Mouse (Mus musculus) T-helper 1 cell (primary cell): ENCODE data around the gene 4930519G04Rik.
"Not testable (repeated sequence)": the region's sequence is repeated elsewhere in the genome, so short reads cannot be mapped to it uniquely, and the experiment has no call there.

Source experiments
- in situ Hi-C: fragments of 300-600 bp; cut with MboI, MseI; formaldehyde crosslinking; loops from one replicate; pipeline ENCODE4 v1.15.1; 2025; ENCODE audit warnings: high pct_unique_total_duplicates

Gene 4930519G04Rik

GRCm38 (mm10) chr5:114840481-114840880 is 13.0 kb upstream of the 4930519G04Rik start:
- in situ Hi-C loops = not testable (repeated sequence)

GRCm38 (mm10) chr5:114842155-114842554 is 11.3 kb upstream of the 4930519G04Rik start:
- in situ Hi-C loops = not testable (repeated sequence)

GRCm38 (mm10) chr5:114842674-114843073 is 10.8 kb upstream of the 4930519G04Rik start:
- in situ Hi-C loops = no loop called here

- in situ Hi-C loops = not testable (repeated sequence)
These were observed 9.1 kb upstream of the 4930519G04Rik start for GRCm38 (mm10) chr5:114844371-114844770.

GRCm38 (mm10) chr5:114851565-114852236 is 1.8 kb upstream of the 4930519G04Rik start:
- in situ Hi-C loops = loop anchor here (5.0 kb wide), 1 partner anchor 1509 kb away; no protein-coding TSS in a partner anchor

GRCm38 (mm10) chr5:114858582-114858981 is 5.1 kb downstream of the 4930519G04Rik start, which contains the start of gene Gm9936:
Gene Gm9936 (minus strand): TSS chr5:114858682.
- in situ Hi-C loops = no loop called here

GRCm38 (mm10) chr5:114859253-114859652 is 5.8 kb downstream of the 4930519G04Rik start:
- in situ Hi-C loops = no loop called here

GRCm38 (mm10) chr5:114861730-114862129 is 8.3 kb downstream of the 4930519G04Rik start:
- in situ Hi-C loops = no loop called here

- in situ Hi-C loops = no loop called here
These were observed 11.3 kb downstream of the 4930519G04Rik start for GRCm38 (mm10) chr5:114864813-114865212.

- in situ Hi-C loops = no loop called here
These were observed 11.8 kb downstream of the 4930519G04Rik start for GRCm38 (mm10) chr5:114865279-114865678.

GRCm38 (mm10) chr5:114875858-114876257 is 22.4 kb downstream of the 4930519G04Rik start:
- in situ Hi-C loops = no loop called here

- in situ Hi-C loops = no loop called here
These were observed 22.9 kb downstream of the 4930519G04Rik start for GRCm38 (mm10) chr5:114876331-114876730.

- in situ Hi-C loops = no loop called here
These were observed 24.0 kb downstream of the 4930519G04Rik start for GRCm38 (mm10) chr5:114877487-114877886.

- in situ Hi-C loops = no loop called here
These were observed 25.9 kb downstream of the 4930519G04Rik start for GRCm38 (mm10) chr5:114879399-114879798.

- in situ Hi-C loops = not testable (repeated sequence)
These were observed 28.9 kb downstream of the 4930519G04Rik start for GRCm38 (mm10) chr5:114882319-114882718.

GRCm38 (mm10) chr5:114883022-114883421 is 29.6 kb downstream of the 4930519G04Rik start:
- in situ Hi-C loops = no loop called here

- in situ Hi-C loops = no loop called here
These were observed 33.3 kb downstream of the 4930519G04Rik start for GRCm38 (mm10) chr5:114886801-114887200.

- in situ Hi-C loops = no loop called here
These were observed 35.5 kb downstream of the 4930519G04Rik start for GRCm38 (mm10) chr5:114888995-114889394.

GRCm38 (mm10) chr5:114895542-114895941 is 42.1 kb downstream of the 4930519G04Rik start:
- in situ Hi-C loops = no loop called here

- in situ Hi-C loops = no loop called here
These were observed 43.4 kb downstream of the 4930519G04Rik start, which contains the start of gene Oasl2 for GRCm38 (mm10) chr5:114896688-114897373. Gene Oasl2 (plus strand): TSS chr5:114896936.

GRCm38 (mm10) chr5:114897374-114897793 is 43.9 kb downstream of the 4930519G04Rik start:
- in situ Hi-C loops = no loop called here

- in situ Hi-C loops = no loop called here
These were observed 45.4 kb downstream of the 4930519G04Rik start for GRCm38 (mm10) chr5:114898857-114899256.

GRCm38 (mm10) chr5:114902413-114902812 is 48.9 kb downstream of the 4930519G04Rik start:
- in situ Hi-C loops = no loop called here
